Mouse (Mus musculus): ENCODE data around the gene 4930519P11Rik. TPM values are rescaled to one million over a fixed set of nuclear protein-coding genes. Genes with fewer than 3 reads are reported as not detected.

4930519P11Rik gene
- polyA plus RNA-seq, 1 experiment from 2014 or later: 0.89 TPM

Other genes with a start within 250 kb of the 4930519P11Rik start
- gene Cdk5rap1, start 240.4 kb downstream of the 4930519P11Rik start, polyA plus RNA-seq (2015; fragmentation: Nextera tagmentation; extraction: Ambion mirVana): 15.3 and 18.2 TPM in 2 replicates
- gene Snta1, start 205.3 kb downstream of the 4930519P11Rik start, polyA plus RNA-seq (2015; fragmentation: Nextera tagmentation; extraction: Ambion mirVana): 9.2 and 11.1 TPM in 2 replicates
- 78.0 and 82.3 TPM in 2 replicates for gene Cbfa2t2, start 177.0 kb downstream of the 4930519P11Rik start, polyA plus RNA-seq (2015; fragmentation: Nextera tagmentation; extraction: Ambion mirVana)
- gene 1700003F12Rik, start 66.4 kb downstream of the 4930519P11Rik start, polyA plus RNA-seq (2015; fragmentation: Nextera tagmentation; extraction: Ambion mirVana): 1.9 and 2.6 TPM in 2 replicates
- gene Actl10, start 61.7 kb downstream of the 4930519P11Rik start, polyA plus RNA-seq (2015; fragmentation: Nextera tagmentation; extraction: Ambion mirVana): 0.59 and 0.88 TPM in 2 replicates
- 22.2 and 27.8 TPM in 2 replicates for gene Necab3, start 54.5 kb downstream of the 4930519P11Rik start, polyA plus RNA-seq (2015; fragmentation: Nextera tagmentation; extraction: Ambion mirVana)
- gene E2f1, start 43.5 kb downstream of the 4930519P11Rik start, polyA plus RNA-seq (2015; fragmentation: Nextera tagmentation; extraction: Ambion mirVana): 14.1 and 15.8 TPM in 2 replicates
- gene Pxmp4, start 9.7 kb downstream of the 4930519P11Rik start, polyA plus RNA-seq (2015; fragmentation: Nextera tagmentation; extraction: Ambion mirVana): 13.4 and 14.1 TPM in 2 replicates
- 2.7 and 3.6 TPM in 2 replicates for gene Zfp341, start 140 bp downstream of the 4930519P11Rik start, polyA plus RNA-seq (2015; fragmentation: Nextera tagmentation; extraction: Ambion mirVana)
- 23.9 and 25.0 TPM in 2 replicates for gene Chmp4b, start 38.3 kb upstream of the 4930519P11Rik start, polyA plus RNA-seq (2015; fragmentation: Nextera tagmentation; extraction: Ambion mirVana)
- not detected in 2 replicates for gene Gm14214, start 156.6 kb upstream of the 4930519P11Rik start, polyA plus RNA-seq (2015; fragmentation: Nextera tagmentation; extraction: Ambion mirVana)
- gene Raly, start 177.7 kb upstream of the 4930519P11Rik start, polyA plus RNA-seq (2015; fragmentation: Nextera tagmentation; extraction: Ambion mirVana): 37.1 and 38.2 TPM in 2 replicates
- gene a, start 178.0 kb upstream of the 4930519P11Rik start, polyA plus RNA-seq (2015; fragmentation: Nextera tagmentation; extraction: Ambion mirVana): 0.50 and 0.55 TPM in 2 replicates